Mouse (Mus musculus) megakaryocyte, embryonic 14.5 days (primary cell): ENCODE data around the gene Art2b.
"Not testable (repeated sequence)": the region's sequence is repeated elsewhere in the genome, so short reads cannot be mapped to it uniquely, and the experiment has no call there.

Experiments used
- FLI1 ChIP-seq: IDR thresholded peaks from 2 replicates; pipeline ENCODE4 v1.6.1; 2012; ENCODE audit warnings: low read length, inconsistent platforms, mixed read lengths
- GATA1 ChIP-seq: IDR thresholded peaks from 3 replicates; pipeline ENCODE4 v1.6.1; 2012; ENCODE audit warnings: mixed read lengths, low read length, inconsistent platforms, borderline replicate concordance

DNA sequence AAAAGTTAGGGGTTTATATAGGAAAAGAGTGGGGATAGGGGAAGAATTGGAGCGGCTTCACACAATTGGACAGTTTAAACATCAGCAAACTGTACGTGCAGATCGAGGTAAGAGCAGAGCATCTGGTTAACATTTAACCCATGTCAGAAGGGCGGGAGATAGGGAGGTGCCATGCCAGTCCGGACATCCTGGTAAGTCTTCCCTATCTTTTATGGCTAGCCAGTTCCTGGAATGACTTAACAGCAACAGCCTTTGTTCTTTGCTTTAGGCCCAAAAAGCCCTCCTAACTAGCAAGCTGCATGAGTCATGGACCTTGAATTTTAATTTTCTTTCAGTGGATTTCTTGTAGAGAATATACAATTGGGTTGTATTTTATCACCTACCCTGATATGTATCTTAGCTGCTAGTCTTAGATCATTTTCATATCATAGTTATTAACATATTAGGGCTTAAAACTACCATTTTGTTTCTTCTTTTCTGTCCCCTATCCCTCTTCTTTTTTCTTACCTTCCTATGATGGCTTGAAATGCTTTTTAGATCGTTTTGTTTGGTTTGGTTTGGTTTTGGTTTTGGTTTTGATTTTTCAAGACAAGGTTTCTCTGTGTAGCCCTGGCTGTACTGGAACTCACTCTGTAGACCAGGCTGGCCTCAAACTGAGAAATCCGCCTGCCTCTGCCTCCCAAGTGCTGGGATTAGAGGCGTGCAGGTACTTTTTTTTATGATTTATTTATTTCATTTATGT is 27.6 kb upstream of the Art2b start:
- TF ChIP-seq GATA1, FLI1: not testable (repeated sequence)
